Mouse (Mus musculus): ENCODE results near the gene Carns1. TPM values are rescaled to one million over a fixed set of nuclear protein-coding genes. Genes with fewer than 3 reads are reported as not detected.

Gene Carns1
- total and polyA plus RNA-seq, 3 experiments = 0.63 to 0.81 TPM; not detected in 1

- H3K27me3 ChIP-seq (ENCODE audit: control insufficient read depth in 1 of 2, insufficient read depth in 2 of 2, low read length in 2 of 2) = no peaks in the 10 kb centered on the region; a peak in 1 of 4 replicates
- TF ChIP-seq EP300 (IDR thresholded peaks at IDR 0.05; ENCODE audit: low read depth in 1 of 2, low read length in 2 of 2) = no peak
- TF ChIP-seq TAL1 (IDR thresholded peaks at IDR 0.05; ENCODE audit: low read length) = no peak
- TF ChIP-seq BHLHE40 (IDR thresholded peaks at IDR 0.05; ENCODE audit: borderline replicate concordance, low read depth, low read length) = no peak
- no peak for TF ChIP-seq MAZ (IDR thresholded peaks at IDR 0.05; ENCODE audit: low read depth, low read length)
- TF ChIP-seq MYC (IDR thresholded peaks at IDR 0.05; ENCODE audit: low read depth, low read length) = no peak
- no peak for TF ChIP-seq ETS1 (IDR thresholded peaks at IDR 0.05; ENCODE audit: low read depth, low read length)
- TF ChIP-seq E2F4 (IDR thresholded peaks at IDR 0.05; ENCODE audit: borderline replicate concordance, low read depth, low read length) = no peak
- no peak for TF ChIP-seq SIN3A (IDR thresholded peaks at IDR 0.05; ENCODE audit: low read length)
- TF ChIP-seq MXI1 (IDR thresholded peaks at IDR 0.05; ENCODE audit: low read depth, low read length) = no peak
- TF ChIP-seq JUND (IDR thresholded peaks at IDR 0.05; ENCODE audit: low read depth, low read length) = no peak
- no peak for TF ChIP-seq TCF12 (IDR thresholded peaks at IDR 0.05; ENCODE audit: low read depth, low read length)
- no peak for TF ChIP-seq USF2 (IDR thresholded peaks at IDR 0.05; ENCODE audit: borderline replicate concordance in 1 of 2, insufficient read depth in 1 of 2, low read depth in 1 of 2, low read length in 2 of 2)
- no peak for TF ChIP-seq MEF2A (IDR thresholded peaks at IDR 0.05; ENCODE audit: extremely low read depth, insufficient replicate concordance, low read depth, low read length, poor library complexity, severe bottlenecking)
- TF ChIP-seq RCOR1 (IDR thresholded peaks at IDR 0.05; ENCODE audit: low read depth, low read length) = no peak
- TF ChIP-seq CHD1 (IDR thresholded peaks at IDR 0.05; ENCODE audit: low read depth, low read length) = no peak
- TF ChIP-seq UBTF (IDR thresholded peaks at IDR 0.05; ENCODE audit: borderline replicate concordance, insufficient read depth, low read depth, low read length) = no peak
- H3K4me1 ChIP-seq (ENCODE audit: control insufficient read depth in 1 of 2, insufficient read depth in 2 of 2, low read length in 2 of 2) = peaks cover 5 to 13% of the 10 kb centered on the region in 2 experiments; a peak in 3 of 4 replicates
These were observed 30.5 kb downstream of the Carns1 start for GRCm38 (mm10) chr19:4144550-4145498.

DNA sequence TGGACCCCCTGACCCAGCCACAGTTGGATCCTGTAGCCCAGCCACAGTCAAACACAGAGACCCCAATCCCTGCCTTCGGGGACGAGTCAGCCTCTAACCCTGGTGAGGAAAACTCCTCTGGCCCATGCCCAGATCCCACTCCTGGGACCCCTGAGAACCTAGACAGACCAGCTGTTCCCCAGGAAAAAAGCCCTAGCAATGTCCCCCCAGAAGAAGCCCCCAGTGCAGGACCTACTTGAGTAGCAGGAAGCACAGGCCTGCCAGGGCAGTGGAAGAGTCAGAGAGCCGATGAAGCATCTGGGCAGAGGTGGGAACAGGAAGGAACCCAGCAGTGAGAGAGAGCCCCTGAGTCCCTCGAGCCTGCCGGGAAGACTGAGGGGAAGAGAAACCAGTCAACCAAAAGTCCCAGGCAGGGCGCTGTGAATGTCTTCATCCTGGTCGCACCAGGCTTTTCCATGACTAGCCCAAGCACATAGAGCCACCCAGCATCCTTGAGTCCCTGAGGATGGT lies 31.5 kb downstream of the Carns1 start, which contains the start of gene Cabp4:
Cabp4 (minus strand) TSS at position 275 of the 510 bp plus-strand sequence.
- Histone ChIP-seq H3K9me3 (replicated peaks; ENCODE audit: insufficient read depth, low read length) (no peaks in the 10 kb centered on the region), H3K27ac (ENCODE audit: control insufficient read depth, low read depth, low read length) (no peak within 1 kb of the TSS), H3K79me2 (ENCODE audit: control insufficient read depth, insufficient read depth, low read length, poor library complexity) (peaks cover 1% of the 10 kb centered on the region), H3K9ac (ENCODE audit: control insufficient read depth, low read depth, low read length, poor library complexity, severe bottlenecking) (no peak within 1 kb of the TSS), H3K27me3 (ENCODE audit: control insufficient read depth in 1 of 2, insufficient read depth in 2 of 2, low read length in 2 of 2) (no peaks in the 10 kb centered on the region; a peak in 1 of 4 replicates), H3K4me3 (ENCODE audit: control insufficient read depth in 1 of 2, insufficient read depth in 1 of 2, low read depth in 2 of 2, low read length in 2 of 2) (no peak within 1 kb of the TSS), H3K4me1 (ENCODE audit: control insufficient read depth in 1 of 2, insufficient read depth in 2 of 2, low read length in 2 of 2) (peaks cover 5% of the 10 kb centered on the region in 2 experiments; a peak in 2 of 4 replicates), H3K36me3 (ENCODE audit: control insufficient read depth in 1 of 2, insufficient read depth in 2 of 2, low read length in 2 of 2) (peaks cover 0 to 3% of the 10 kb centered on the region in 2 experiments; a peak in 1 of 4 replicates)
- DNase-seq (ENCODE audit: low read depth, low spot score) = no peak
- TF ChIP-seq USF1 (IDR thresholded peaks at IDR 0.05; ENCODE audit: low read depth, low read length) (no peak), TBP (IDR thresholded peaks at IDR 0.05; ENCODE audit: low read depth, low read length) (no peak), CHD2 (IDR thresholded peaks at IDR 0.05; ENCODE audit: low read length) (no peak), POLR2AphosphoS2 (IDR thresholded peaks at IDR 0.05; ENCODE audit: low read length) (no peak), SMC3 (IDR thresholded peaks at IDR 0.05; ENCODE audit: low read depth, low read length) (no peak), E2F4 (IDR thresholded peaks at IDR 0.05; ENCODE audit: borderline replicate concordance, low read depth, low read length) (no peak), ELF1 (IDR thresholded peaks at IDR 0.05; ENCODE audit: low read depth, low read length) (no peak), MYC (IDR thresholded peaks at IDR 0.05; ENCODE audit: low read depth, low read length) (no peak), MAFK (IDR thresholded peaks at IDR 0.05; ENCODE audit: borderline replicate concordance, low read depth, low read length) (no peak), NELFE (IDR thresholded peaks at IDR 0.05; ENCODE audit: low read depth, low read length) (no peak)

More at GRCm38 (mm10) chr19:4144550-4145498, 30.5 kb downstream of the Carns1 start:
- Histone ChIP-seq H3K9ac (ENCODE audit: control insufficient read depth, low read depth, low read length, poor library complexity, severe bottlenecking) (no peak overlapping the region), H3K4me3 (ENCODE audit: control insufficient read depth in 1 of 2, insufficient read depth in 1 of 2, low read depth in 2 of 2, low read length in 2 of 2) (no peak overlapping the region), H3K9me3 (replicated peaks; ENCODE audit: insufficient read depth, low read length) (no peaks in the 10 kb centered on the region), H3K36me3 (ENCODE audit: control insufficient read depth in 1 of 2, insufficient read depth in 2 of 2, low read length in 2 of 2) (peaks cover 0 to 3% of the 10 kb centered on the region in 2 experiments; a peak in 1 of 4 replicates), H3K79me2 (ENCODE audit: control insufficient read depth, insufficient read depth, low read length, poor library complexity) (peaks cover 8% of the 10 kb centered on the region), H3K27ac (ENCODE audit: control insufficient read depth, low read depth, low read length) (no peak overlapping the region)
- DNase-seq (ENCODE audit: low read depth, low spot score) = no peak

Measured in MEL (cell line).